Mouse (Mus musculus) heart, adult 2 months (tissue): ENCODE measurements around the gene Hecw1.

Experiments used
- CTCF ChIP-seq: fragments of 200-600 bp; IDR thresholded peaks from 2 replicates; pipeline ENCODE4 v1.8.1; 2022; ENCODE audit warnings: antibody characterized with exemption, mild to moderate bottlenecking, moderate library complexity
- EP300 ChIP-seq: fragments of 200-500 bp; IDR thresholded peaks from 2 replicates; pipeline ENCODE4 v1.6.1; 2011; ENCODE audit warnings: low read depth, low read length, control low read depth; ENCODE audit not compliant: insufficient read depth
- POLR2A ChIP-seq: fragments of 200-500 bp; IDR thresholded peaks from 2 replicates; pipeline ENCODE4 v1.6.1; 2011; ENCODE audit warnings: mild to moderate bottlenecking, low read depth, low read length, control low read depth; ENCODE audit not compliant: insufficient read depth

DNA sequence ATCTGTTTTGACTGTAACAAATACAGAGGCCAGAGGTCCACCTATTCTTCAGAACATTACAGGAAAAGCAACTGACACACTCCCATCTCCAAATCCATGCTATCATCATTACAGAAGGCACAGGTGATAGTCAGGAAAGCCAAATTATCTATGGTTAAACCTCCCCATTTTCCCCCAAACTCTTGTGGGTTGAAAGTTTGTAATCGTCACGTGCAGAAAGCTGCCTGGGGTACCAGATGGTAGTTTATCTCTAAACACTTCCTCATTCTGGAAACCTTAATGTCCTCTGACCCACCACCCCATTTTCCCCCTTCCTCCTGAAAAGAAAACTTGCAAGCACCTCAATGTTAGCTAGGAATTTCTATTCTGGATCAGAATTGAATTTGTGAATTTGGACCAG is 7.9 kb downstream of the Hecw1 start:
- TF ChIP-seq POLR2A (no peak), CTCF (no peak), EP300 (no peak)
